Mouse (Mus musculus) embryonic facial prominence, embryonic 10.5 days (tissue): ENCODE data around the gene Adgrd1. TPM values are rescaled to one million over a fixed set of nuclear protein-coding genes. Genes with fewer than 3 reads are reported as not detected.
A peak's percentile ranks its signal among the peaks of the same experiment; 100 is the strongest.

Source experiments
- DNase-seq: peaks from one replicate; pipeline ENCODE4 v3.0.0-alpha.2; 2017; ENCODE audit warnings: low spot score
- H3K27ac ChIP-seq: fragments of 300-500 bp; sonication (generic); replicated peaks from 2 replicates; pipeline ENCODE4 v1.5.1; 2016; ENCODE audit warnings: mild to moderate bottlenecking
- H3K27me3 ChIP-seq: fragments of 300-500 bp; sonication (generic); replicated peaks from 2 replicates; pipeline ENCODE4 v1.6.1; 2016; ENCODE audit warnings: low read depth, mild to moderate bottlenecking; ENCODE audit not compliant: poor library complexity, severe bottlenecking
- H3K36me3 ChIP-seq: fragments of 300-500 bp; sonication (generic); replicated peaks from 2 replicates; pipeline ENCODE4 v1.6.1; 2016; ENCODE audit warnings: mild to moderate bottlenecking, moderate library complexity
- H3K4me1 ChIP-seq: fragments of 300-500 bp; sonication (generic); 2 replicates; pipeline ENCODE4 v1.6.1; 2016
- H3K4me3 ChIP-seq: fragments of 300-500 bp; sonication (generic); 2 replicates; pipeline ENCODE4 v1.5.1; 2016; ENCODE audit warnings: mild to moderate bottlenecking, moderate library complexity
- H3K9me3 ChIP-seq: fragments of 300-500 bp; sonication (generic); 2 replicates; pipeline ENCODE4 v1.6.1; 2016; ENCODE audit warnings: mild to moderate bottlenecking
- WGBS: fragments of 180-500 bp; shearing (Covaris S2); methylation state at CpG from one replicate; pipeline ENCODE4 v1.1.7; 2016; 5-methylcytosine and 5-hydroxymethylcytosine counted together
- polyA plus RNA-seq: library from polyadenylated mRNA; unstranded; fragments of >200 nt; fragmentation: Nextera tagmentation; extraction: Ambion mirVana; gene quantifications from 2 replicates; pipeline ENCODE4 v1.2.1, GENCODE M21; 2016

Adgrd1 gene
- polyA plus RNA-seq, 1 experiment from 2014 or later: not detected

DNA sequence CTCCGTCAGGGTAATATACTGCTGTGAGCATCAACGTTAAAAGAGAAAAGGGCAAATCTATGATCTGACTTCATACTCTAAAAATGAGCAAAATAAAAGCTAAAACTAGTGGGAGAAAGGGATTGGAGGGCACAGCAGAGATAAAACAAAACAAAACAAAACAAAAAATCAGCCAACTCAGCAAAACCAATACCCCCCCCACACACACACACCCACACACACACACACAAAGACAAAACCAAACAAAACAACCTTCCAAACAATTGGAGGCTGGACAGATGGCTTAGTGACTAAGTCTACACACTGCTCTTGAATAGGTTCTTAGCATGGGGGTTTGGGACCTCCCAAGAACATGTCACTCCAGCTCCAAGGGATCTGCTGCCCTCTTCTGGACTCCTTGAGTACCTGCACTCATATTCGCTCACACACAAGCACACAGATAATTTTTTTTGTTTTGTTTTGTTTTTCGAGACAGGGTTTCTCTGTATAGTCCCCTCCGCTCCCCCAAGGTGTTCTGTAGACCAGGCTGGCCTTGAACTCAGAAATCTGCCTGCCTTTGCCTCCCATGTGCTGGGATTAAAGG lies 122.7 kb downstream of the Adgrd1 start:
- H3K27ac ChIP-seq: no peak overlapping the region
- H3K4me1 ChIP-seq: peaks cover 22% of the 10 kb centered on the region
- WGBS: 88% methylated on average over 5 of the region's 5 CpGs
- DNase-seq: no peak
- no peaks in the 10 kb centered on the region; the same call in 1 of the 2 replicates for H3K27me3 ChIP-seq
- H3K9me3 ChIP-seq: peaks cover 4% of the 10 kb centered on the region; the same call in 1 of the 2 replicates
- no peak overlapping the region for H3K4me3 ChIP-seq
- H3K36me3 ChIP-seq: no peaks in the 10 kb centered on the region

DNA sequence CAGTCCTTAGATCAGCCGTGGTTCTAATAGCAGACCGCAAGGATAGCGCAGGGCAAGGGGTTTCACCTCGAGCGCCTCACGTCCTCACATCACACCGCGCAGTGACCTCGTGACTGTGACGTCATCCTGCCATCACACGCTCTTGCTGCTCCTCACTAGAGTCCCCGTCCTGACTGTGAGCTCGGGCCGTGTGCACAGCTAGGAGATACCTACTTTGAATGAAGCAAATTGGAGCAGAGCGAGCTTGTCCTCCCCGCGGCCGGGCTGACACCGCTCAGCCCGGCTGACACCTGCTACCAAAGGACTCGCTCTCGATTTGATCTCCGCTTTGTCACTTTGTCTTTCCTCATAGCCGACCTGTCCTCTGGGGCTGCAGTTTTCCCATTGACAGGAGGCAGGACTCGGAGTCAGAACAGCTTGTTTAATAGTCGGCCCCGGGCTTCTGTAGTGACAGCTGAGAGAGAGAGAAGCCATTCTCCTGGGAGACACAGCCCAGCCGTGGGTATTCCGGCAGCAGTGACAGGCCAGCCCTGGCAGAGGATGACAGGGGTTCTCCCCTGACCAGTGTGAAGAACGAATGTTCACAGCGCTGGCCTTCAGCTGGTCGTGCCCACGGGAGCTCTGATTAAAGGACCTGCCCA lies 129.4 kb downstream of the Adgrd1 start:
- no peaks in the 10 kb centered on the region for H3K9me3 ChIP-seq
- H3K27me3 ChIP-seq: no peaks in the 10 kb centered on the region; the same call in 1 of the 2 replicates
- no peaks in the 10 kb centered on the region for H3K36me3 ChIP-seq
- DNase-seq: no peak
- H3K27ac ChIP-seq: no peak overlapping the region
- WGBS: 74% methylated on average over 33 of the region's 33 CpGs
- H3K4me3 ChIP-seq: no peak overlapping the region
- peaks cover 10% of the 10 kb centered on the region for H3K4me1 ChIP-seq

DNA sequence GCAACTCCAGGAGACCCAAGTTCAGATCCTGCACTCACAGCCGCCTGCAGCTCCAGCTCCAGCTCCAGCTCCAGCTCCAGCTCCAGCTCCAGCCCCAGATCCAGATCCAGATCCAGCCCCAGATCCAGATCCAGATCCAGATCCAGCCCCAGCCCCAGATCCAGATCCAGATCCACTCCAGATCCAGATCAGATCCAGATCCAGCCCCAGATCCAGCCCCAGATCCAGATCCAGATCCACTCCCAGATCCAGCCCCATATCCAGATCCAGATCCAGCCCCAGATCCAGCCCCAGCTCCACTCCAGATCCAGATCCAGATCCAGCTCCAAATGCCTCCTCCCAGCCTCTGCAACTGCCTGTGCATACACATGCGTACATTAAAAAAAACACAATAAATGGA lies 131.6 kb downstream of the Adgrd1 start:
- WGBS: 92% methylated on average over 2 of the region's 2 CpGs
- no peak for DNase-seq

DNA sequence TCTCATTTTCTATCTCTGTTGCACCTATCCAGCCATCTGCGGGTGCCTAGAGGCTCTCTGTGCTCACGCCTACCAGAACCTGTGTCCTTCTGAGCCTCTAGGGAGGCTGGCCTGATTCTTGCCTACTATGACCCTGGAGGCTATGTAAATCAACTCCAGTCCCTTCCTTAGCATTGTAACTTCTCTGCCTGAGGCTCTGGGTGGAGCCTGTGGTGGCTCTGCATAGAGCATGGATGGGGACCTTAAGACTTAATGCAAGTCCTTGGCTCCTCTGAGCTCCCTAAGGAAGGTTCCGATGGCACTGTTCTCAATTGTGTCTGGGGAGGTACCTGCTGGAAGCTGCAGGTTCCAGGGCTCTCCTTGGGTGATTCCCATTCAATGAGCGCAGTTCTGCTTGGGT lies 136.8 kb downstream of the Adgrd1 start:
- Histone ChIP-seq H3K36me3 (no peaks in the 10 kb centered on the region), H3K4me3 (no peak overlapping the region), H3K27ac (no peak overlapping the region), H3K4me1 (peaks cover 15% of the 10 kb centered on the region), H3K27me3 (no peaks in the 10 kb centered on the region), H3K9me3 (no peaks in the 10 kb centered on the region)
- 92% methylated on average over 4 of the region's 4 CpGs for WGBS
- DNase-seq: no peak

More for the DNA sequence above, 131.6 kb downstream of the Adgrd1 start:
- Histone ChIP-seq H3K4me3 (no peak overlapping the region), H3K27ac (no peak overlapping the region), H3K27me3 (no peaks in the 10 kb centered on the region; the same call in 1 of the 2 replicates), H3K4me1 (peaks cover 10% of the 10 kb centered on the region), H3K36me3 (no peaks in the 10 kb centered on the region), H3K9me3 (no peaks in the 10 kb centered on the region)

DNA sequence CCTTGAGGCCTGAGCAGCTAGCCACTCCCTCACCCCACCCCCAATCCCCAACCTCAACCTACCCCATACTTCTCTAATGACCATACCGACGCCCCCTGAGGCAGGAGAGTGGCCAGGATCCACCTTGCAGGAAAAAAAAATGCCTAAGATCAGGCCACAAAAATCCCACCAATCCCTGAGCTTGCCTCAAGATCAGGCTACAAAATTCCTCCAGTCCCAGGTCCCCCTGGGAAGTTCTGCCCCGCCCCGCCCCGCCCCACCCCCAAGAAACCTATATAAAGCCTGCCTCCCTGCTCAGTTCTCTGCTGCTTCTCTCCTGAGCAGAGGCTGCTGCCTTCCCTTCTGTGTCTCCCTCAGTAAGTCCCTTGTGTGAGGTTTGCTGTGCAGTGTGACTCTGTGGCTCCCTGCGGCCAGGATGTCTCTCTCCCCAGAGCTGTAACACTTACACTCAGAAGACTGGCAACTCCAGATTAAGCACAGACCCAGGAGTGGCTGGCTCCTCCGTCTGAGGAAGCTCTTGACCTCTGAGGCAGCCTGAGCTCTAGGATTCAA lies 137.4 kb downstream of the Adgrd1 start:
- Histone ChIP-seq H3K36me3 (no peaks in the 10 kb centered on the region), H3K4me3 (no peak overlapping the region), H3K27ac (peak overlapping the region; percentile 21; the same call in 1 of the 2 replicates), H3K27me3 (no peaks in the 10 kb centered on the region), H3K4me1 (peaks cover 15% of the 10 kb centered on the region), H3K9me3 (no peaks in the 10 kb centered on the region)
- WGBS: 82% methylated on average over 7 of the region's 7 CpGs
- DNase-seq: no peak

DNA sequence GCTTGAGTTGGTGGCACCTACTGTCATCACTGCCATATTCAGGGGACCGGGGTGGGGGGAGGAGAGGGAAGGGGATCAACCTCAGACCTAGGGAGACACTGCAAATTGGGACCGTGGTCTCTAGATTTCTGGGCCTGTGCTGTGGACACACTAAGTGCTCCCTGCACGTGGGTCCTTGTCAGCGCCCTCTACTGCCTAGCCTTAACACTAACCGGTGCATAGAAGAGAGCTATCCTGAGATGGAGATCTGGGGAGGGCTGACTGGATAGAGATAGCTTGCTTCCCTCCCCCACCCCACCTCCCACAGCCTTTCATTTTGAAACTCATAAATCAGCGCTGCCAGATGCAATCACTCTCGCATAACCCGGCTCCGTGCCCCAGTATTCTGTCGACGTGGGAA lies 139.8 kb downstream of the Adgrd1 start:
- no peak for DNase-seq
- Histone ChIP-seq H3K27ac (no peak overlapping the region), H3K4me3 (no peak overlapping the region), H3K4me1 (peaks cover 5% of the 10 kb centered on the region), H3K27me3 (no peaks in the 10 kb centered on the region), H3K9me3 (no peaks in the 10 kb centered on the region), H3K36me3 (no peaks in the 10 kb centered on the region)
- WGBS: 82% methylated on average over 11 of the region's 11 CpGs

DNA sequence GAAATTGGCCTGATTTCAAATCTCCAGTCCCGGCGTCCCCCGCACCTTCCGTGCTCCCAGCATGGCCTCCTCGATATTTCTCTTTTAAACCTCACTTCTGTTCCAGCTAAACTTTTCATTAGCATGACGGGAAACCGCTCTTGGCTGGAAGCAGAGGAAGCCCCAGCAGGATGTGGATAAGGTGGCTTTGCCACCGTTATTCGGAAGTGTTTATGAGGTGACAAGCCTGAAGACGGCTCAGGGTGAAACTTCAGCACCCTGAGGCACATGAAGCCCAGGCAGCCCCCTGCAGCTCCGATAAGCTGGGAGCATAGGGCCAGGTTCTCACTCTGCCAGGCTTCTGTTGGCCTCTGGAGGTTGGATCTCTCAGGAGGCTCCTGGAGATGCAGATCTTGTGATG lies 145.3 kb downstream of the Adgrd1 start:
- WGBS: 82% methylated on average over 11 of the region's 11 CpGs
- DNase-seq: no peak
- no peaks in the 10 kb centered on the region for H3K9me3 ChIP-seq
- H3K27ac ChIP-seq: 0 out of 2 replicates have a peak overlapping the region, but pooled peaks have one; percentile 14
- H3K4me3 ChIP-seq: no peak overlapping the region
- peaks cover 17% of the 10 kb centered on the region for H3K4me1 ChIP-seq
- no peaks in the 10 kb centered on the region for H3K27me3 ChIP-seq
- H3K36me3 ChIP-seq: no peaks in the 10 kb centered on the region

DNA sequence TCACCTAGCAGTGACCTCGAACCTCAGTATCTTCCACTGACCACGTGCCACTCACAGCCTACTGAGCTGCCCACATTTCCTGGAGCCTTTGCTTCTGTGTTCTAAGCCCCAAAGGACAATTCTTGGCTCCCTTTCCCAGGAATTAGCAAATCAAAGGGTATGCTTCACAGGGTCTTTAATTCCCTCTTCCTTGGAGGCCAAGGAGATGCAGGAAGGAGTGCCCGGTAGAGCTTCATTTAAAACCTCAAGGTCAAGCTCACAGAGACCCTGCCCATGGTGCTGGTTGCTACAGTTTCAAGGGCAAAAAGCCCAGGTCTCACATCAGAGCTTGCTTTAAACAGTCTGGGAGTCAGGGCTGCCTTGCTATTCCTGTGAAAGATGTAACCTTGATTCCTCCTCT lies 145.7 kb downstream of the Adgrd1 start:
- H3K4me3 ChIP-seq: no peak overlapping the region
- H3K27me3 ChIP-seq: no peaks in the 10 kb centered on the region
- DNase-seq: no peak
- 63% methylated on average over 3 of the region's 3 CpGs for whole genome bisulfite sequencing
- H3K9me3 ChIP-seq: no peaks in the 10 kb centered on the region
- H3K27ac ChIP-seq: no peak overlapping the region
- H3K4me1 ChIP-seq: peaks cover 17% of the 10 kb centered on the region
- H3K36me3 ChIP-seq: no peaks in the 10 kb centered on the region

DNA sequence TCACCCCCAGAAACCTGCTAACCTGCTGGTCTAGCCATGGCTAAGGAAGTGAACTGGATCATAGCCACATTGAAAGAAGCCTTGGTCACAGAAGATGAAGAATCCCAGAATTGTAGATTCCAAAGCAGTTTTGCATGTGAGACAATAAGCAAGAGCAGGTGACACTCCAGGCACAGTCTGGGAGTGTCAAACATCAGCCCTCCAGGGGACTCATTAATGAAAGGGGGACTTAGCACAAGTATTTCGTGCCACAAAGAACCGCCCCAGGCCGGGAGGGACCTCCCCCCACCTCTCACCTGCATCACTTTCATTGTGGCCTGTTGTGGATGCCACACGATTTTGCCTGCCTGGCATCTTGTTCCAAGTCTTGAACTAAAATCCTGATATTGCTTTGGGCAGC lies 146.6 kb downstream of the Adgrd1 start:
- Histone ChIP-seq H3K4me1 (peaks cover 17% of the 10 kb centered on the region), H3K27me3 (no peaks in the 10 kb centered on the region), H3K9me3 (no peaks in the 10 kb centered on the region), H3K4me3 (no peak overlapping the region), H3K36me3 (no peaks in the 10 kb centered on the region), H3K27ac (no peak overlapping the region)
- no peak for DNase-seq
- 62% methylated on average over 4 of the region's 4 CpGs for WGBS

DNA sequence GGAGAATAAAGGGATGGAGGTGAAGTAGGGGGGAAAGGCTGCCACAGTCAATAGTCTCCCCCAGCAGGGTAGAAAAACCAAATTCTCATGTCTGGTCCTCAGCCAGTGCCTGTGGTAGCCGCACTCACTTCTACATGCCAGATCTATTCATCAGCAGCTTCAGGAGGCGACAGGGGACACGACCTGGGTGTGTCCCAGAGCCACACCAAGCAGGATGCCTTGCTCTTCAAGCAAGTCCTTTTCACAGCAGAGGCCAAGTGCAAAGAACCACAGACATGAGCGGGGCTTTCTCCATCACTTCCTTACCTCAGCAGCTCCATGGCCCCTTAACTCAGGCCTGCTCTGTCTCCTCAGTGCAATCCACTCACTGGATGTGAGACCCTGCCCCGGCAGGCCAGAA lies 147.8 kb downstream of the Adgrd1 start:
- no peak overlapping the region for H3K4me3 ChIP-seq
- DNase-seq: no peak
- no peaks in the 10 kb centered on the region for H3K27me3 ChIP-seq
- H3K27ac ChIP-seq: no peak overlapping the region
- no peaks in the 10 kb centered on the region for H3K9me3 ChIP-seq
- 65% methylated on average over 5 of the region's 5 CpGs for WGBS
- H3K36me3 ChIP-seq: no peaks in the 10 kb centered on the region
- H3K4me1 ChIP-seq: peaks cover 17% of the 10 kb centered on the region

DNA sequence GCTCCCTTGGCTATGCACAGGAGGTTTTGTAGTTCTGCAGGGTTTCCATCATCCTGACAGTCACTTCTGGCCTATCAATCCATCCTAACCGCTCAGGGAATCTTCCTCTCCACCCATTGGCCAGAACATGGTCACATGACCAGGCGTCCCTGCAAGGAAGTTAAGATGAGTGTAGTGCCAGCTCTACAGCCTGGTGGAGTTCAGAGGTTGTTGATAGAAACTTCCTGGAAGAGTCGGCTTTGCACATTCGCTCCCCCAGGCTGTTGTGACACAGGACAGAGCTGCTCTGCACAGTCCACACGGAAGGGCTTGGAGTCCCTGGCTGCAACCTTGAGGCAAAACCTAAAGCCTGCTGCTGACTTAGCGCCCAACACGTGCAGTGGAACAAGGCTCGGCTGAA lies 152.5 kb downstream of the Adgrd1 start:
- Histone ChIP-seq H3K36me3 (no peaks in the 10 kb centered on the region), H3K9me3 (peaks cover 6% of the 10 kb centered on the region; the same call in 1 of the 2 replicates), H3K27ac (no peak overlapping the region), H3K27me3 (no peaks in the 10 kb centered on the region), H3K4me3 (no peak overlapping the region), H3K4me1 (peaks cover 8% of the 10 kb centered on the region)
- DNase-seq: no peak
- 80% methylated on average over 8 of the region's 8 CpGs for WGBS
